Mouse (Mus musculus) stomach, postnatal 0 days (tissue): ENCODE data around the gene Cramp1l.

ENCODE experiments used
- CTCF ChIP-seq: IDR thresholded peaks from 2 replicates; pipeline ENCODE4 v1.5.1; 2016; ENCODE audit warnings: antibody characterized with exemption, low read depth, mild to moderate bottlenecking, moderate library complexity
- EP300 ChIP-seq: optimal IDR thresholded peaks from 2 replicates; pipeline ENCODE3; 2016; ENCODE audit warnings: antibody characterized with exemption

- TF ChIP-seq CTCF (no peak), EP300 (no peak)
These were observed 67.4 kb downstream of the Cramp1l start for GRCm38 (mm10) chr17:24948204-24948603.
